Mouse (Mus musculus): ENCODE results near the gene Tpp1. TPM values are rescaled to one million over a fixed set of nuclear protein-coding genes. Genes with fewer than 3 reads are reported as not detected.

Gene Tpp1
- polyA plus RNA-seq (2015; fragmentation: Nextera tagmentation; extraction: Ambion mirVana): 30.2 and 35.2 TPM in 2 replicates

DNA sequence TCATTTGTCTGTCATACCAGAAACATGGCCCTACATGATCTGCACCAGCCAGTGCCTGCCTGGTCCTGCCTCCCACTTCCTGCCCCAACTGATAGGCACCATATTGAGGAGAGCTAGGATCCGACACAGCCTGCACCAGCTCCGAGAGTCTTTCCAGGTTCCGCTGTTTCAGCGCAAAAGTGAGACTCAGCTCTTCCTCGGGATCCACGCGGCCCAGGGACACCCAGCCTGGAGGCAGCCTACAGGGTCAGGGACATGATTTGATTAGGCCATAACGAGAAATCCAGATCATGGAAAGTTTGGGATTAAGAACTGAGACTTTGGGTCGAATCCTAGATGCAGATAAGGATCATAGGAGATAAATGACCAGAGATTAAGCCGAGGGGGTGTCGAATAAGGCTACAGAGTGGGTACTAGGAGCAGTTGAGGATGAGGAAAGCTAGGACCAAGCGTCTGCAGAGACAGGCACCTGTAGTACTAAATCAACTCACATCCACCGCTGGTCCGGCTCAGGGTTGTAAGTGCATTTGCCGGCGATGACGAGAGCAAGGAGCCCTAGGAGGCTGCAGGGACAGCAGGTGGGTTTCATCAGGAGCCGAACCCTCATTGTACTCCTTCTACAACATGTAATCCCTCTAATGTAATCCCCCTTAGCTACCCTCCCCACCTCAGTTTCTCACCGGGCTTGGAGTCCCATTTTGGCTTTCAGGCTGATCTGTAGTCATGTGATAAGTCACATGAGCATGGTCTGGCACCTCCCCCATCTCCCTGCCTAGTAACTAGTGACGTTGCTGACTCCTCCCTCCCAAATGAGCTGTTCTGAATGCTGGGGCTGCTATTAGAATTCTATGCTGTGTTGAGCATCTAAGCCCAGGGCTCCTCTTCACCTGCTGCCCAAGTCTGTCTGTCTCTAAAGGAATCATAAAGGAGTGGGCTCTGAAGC, at the start of gene Tpp1:
Gene Tpp1 (minus strand): TSS at position 745 of the 943 bp plus-strand sequence.
- Histone ChIP-seq H3K4me3 (replicated peaks; ENCODE audit: low read length) (peak within 1 kb of the TSS; percentile 45), H3K36me3 (ENCODE audit: control insufficient read depth, insufficient read depth) (peaks cover 42% of the 10 kb centered on the region), H3K9ac (replicated peaks; ENCODE audit: low read depth, low read length) (peak within 1 kb of the TSS; percentile 60), H3K4me2 (ENCODE audit: low read length) (peak within 1 kb of the TSS; percentile 52), H3K27me3 (replicated peaks; ENCODE audit: control insufficient read depth, insufficient read depth, low read length) (no peaks in the 10 kb centered on the region), H3K4me1 (replicated peaks; ENCODE audit: control insufficient read depth, insufficient read depth, low read length) (peaks cover 10% of the 10 kb centered on the region), H3K27ac (ENCODE audit: low read length) (peak within 1 kb of the TSS; percentile 43), H3K9me3 (ENCODE audit: control insufficient read depth, low read length) (no peaks in the 10 kb centered on the region)
- ATAC-seq: peak; percentile 93
- 17% methylated on average over 20 of the region's 20 CpGs for WGBS

GRCm38 (mm10) chr7:105796972-105797371, 44.9 kb upstream of the Tpp1 start:
- Histone ChIP-seq H3K27me3 (replicated peaks; ENCODE audit: control insufficient read depth, insufficient read depth, low read length) (no peaks in the 10 kb centered on the region), H3K4me3 (replicated peaks; ENCODE audit: low read length) (no peak overlapping the region), H3K9ac (replicated peaks; ENCODE audit: low read depth, low read length) (no peak overlapping the region), H3K4me2 (ENCODE audit: low read length) (no peak overlapping the region), H3K9me3 (ENCODE audit: control insufficient read depth, low read length) (no peaks in the 10 kb centered on the region), H3K4me1 (replicated peaks; ENCODE audit: control insufficient read depth, insufficient read depth, low read length) (no peaks in the 10 kb centered on the region), H3K36me3 (ENCODE audit: control insufficient read depth, insufficient read depth) (no peaks in the 10 kb centered on the region), H3K27ac (ENCODE audit: low read length) (no peak overlapping the region)
- no peak for ATAC-seq
- 88% methylated on average over 3 of the region's 3 CpGs for WGBS

GRCm38 (mm10) chr7:105795759-105796366, 43.8 kb upstream of the Tpp1 start:
- H3K4me3 ChIP-seq (replicated peaks; ENCODE audit: low read length): no peak overlapping the region
- H3K36me3 ChIP-seq (ENCODE audit: control insufficient read depth, insufficient read depth): no peaks in the 10 kb centered on the region
- no peak overlapping the region for H3K9ac ChIP-seq (replicated peaks; ENCODE audit: low read depth, low read length)
- no peak for ATAC-seq
- H3K27ac ChIP-seq (ENCODE audit: low read length): no peak overlapping the region
- H3K4me2 ChIP-seq (ENCODE audit: low read length): no peak overlapping the region
- H3K9me3 ChIP-seq (ENCODE audit: control insufficient read depth, low read length): no peaks in the 10 kb centered on the region
- H3K27me3 ChIP-seq (replicated peaks; ENCODE audit: control insufficient read depth, insufficient read depth, low read length): no peaks in the 10 kb centered on the region
- no peaks in the 10 kb centered on the region for H3K4me1 ChIP-seq (replicated peaks; ENCODE audit: control insufficient read depth, insufficient read depth, low read length)
- whole genome bisulfite sequencing: 19% methylated on average over 7 of the region's 7 CpGs

- no peak for ATAC-seq
- Histone ChIP-seq H3K9me3 (ENCODE audit: control insufficient read depth, low read length) (no peaks in the 10 kb centered on the region), H3K4me3 (replicated peaks; ENCODE audit: low read length) (no peak overlapping the region), H3K36me3 (ENCODE audit: control insufficient read depth, insufficient read depth) (no peaks in the 10 kb centered on the region), H3K27ac (ENCODE audit: low read length) (no peak overlapping the region), H3K4me2 (ENCODE audit: low read length) (no peak overlapping the region), H3K4me1 (replicated peaks; ENCODE audit: control insufficient read depth, insufficient read depth, low read length) (peaks cover under 1% of the 10 kb centered on the region), H3K9ac (replicated peaks; ENCODE audit: low read depth, low read length) (no peak overlapping the region), H3K27me3 (replicated peaks; ENCODE audit: control insufficient read depth, insufficient read depth, low read length) (no peaks in the 10 kb centered on the region)
- WGBS: 74% methylated on average over 7 of the region's 7 CpGs
Measured at GRCm38 (mm10) chr7:105793701-105794100, 41.7 kb upstream of the Tpp1 start.

GRCm38 (mm10) chr7:105791147-105791546, 39.1 kb upstream of the Tpp1 start:
- 77% methylated on average over 1 of the region's 1 CpGs for WGBS
- Histone ChIP-seq H3K4me1 (replicated peaks; ENCODE audit: control insufficient read depth, insufficient read depth, low read length) (peaks cover 12% of the 10 kb centered on the region), H3K9ac (replicated peaks; ENCODE audit: low read depth, low read length) (no peak overlapping the region), H3K27ac (ENCODE audit: low read length) (no peak overlapping the region), H3K4me2 (ENCODE audit: low read length) (no peak overlapping the region), H3K4me3 (replicated peaks; ENCODE audit: low read length) (no peak overlapping the region), H3K27me3 (replicated peaks; ENCODE audit: control insufficient read depth, insufficient read depth, low read length) (no peaks in the 10 kb centered on the region), H3K9me3 (ENCODE audit: control insufficient read depth, low read length) (no peaks in the 10 kb centered on the region), H3K36me3 (ENCODE audit: control insufficient read depth, insufficient read depth) (no peaks in the 10 kb centered on the region)
- no peak for ATAC-seq

DNA sequence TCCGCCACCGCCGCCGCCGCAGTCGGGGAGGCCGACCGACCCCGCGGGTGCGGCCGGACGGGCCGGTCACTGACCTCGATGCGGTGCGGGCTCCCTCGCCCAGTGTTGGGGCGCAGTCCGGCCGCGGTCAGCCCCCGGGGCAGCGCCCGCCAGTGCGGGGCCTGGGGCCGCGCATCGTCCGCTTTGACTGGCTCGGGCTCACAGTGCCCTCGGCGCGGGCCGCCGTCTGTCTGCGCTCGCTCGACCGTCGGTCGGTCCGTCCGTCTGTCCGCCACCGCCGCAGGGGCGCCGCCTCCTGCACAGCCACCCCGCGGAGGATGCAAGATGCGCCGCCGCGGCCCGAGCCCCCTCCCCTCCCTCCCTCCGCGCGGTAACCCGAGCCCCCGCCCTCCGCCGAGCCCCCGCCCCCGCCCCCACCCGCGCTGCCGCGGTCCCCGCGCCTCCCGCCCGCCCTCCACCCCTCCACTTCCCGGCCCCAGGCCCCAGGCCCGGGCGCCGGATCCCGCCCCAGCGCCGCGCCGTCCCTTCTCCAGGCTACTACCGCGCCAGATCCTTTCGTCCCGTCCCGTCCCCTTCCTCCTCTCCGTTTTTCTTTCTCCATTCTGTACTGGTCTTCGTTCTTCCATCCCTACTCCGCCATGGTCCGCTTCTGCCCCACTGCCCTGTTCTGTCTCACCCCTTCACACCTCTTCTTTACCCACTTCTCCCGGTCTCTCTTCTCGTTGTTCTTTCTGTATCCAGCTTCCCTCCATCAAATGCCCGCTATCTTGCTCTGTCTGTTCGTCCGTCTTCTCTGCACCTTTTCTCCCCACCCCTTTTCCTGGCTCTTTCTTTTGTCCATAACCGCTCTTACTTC, 35.5 kb upstream of the Tpp1 start, which contains the start of gene Dchs1:
Gene Dchs1 (minus strand): TSS at position 370 of the 856 bp plus-strand sequence.
- peak within 1 kb of the TSS; percentile 100 for H3K9ac ChIP-seq (replicated peaks; ENCODE audit: low read depth, low read length)
- H3K4me2 ChIP-seq (ENCODE audit: low read length): peak within 1 kb of the TSS; percentile 75
- H3K36me3 ChIP-seq (ENCODE audit: control insufficient read depth, insufficient read depth): 0 out of 2 replicates have a peak, but pooled peaks cover 4% of the 10 kb centered on the region
- H3K27ac ChIP-seq (ENCODE audit: low read length): peak within 1 kb of the TSS; percentile 97
- peak; percentile 70 for ATAC-seq
- peak within 1 kb of the TSS; percentile 87 for H3K4me3 ChIP-seq (replicated peaks; ENCODE audit: low read length)
- under 1% methylated on average over 68 of the region's 97 CpGs for WGBS
- peaks cover 48% of the 10 kb centered on the region for H3K4me1 ChIP-seq (replicated peaks; ENCODE audit: control insufficient read depth, insufficient read depth, low read length)
- H3K27me3 ChIP-seq (replicated peaks; ENCODE audit: control insufficient read depth, insufficient read depth, low read length): no peaks in the 10 kb centered on the region
- H3K9me3 ChIP-seq (ENCODE audit: control insufficient read depth, low read length): no peaks in the 10 kb centered on the region

- peaks cover 48% of the 10 kb centered on the region for H3K4me1 ChIP-seq (replicated peaks; ENCODE audit: control insufficient read depth, insufficient read depth, low read length)
Measured at GRCm38 (mm10) chr7:105786506-105787284, 34.7 kb upstream of the Tpp1 start.

GRCm38 (mm10) chr7:105784556-105784955, 32.5 kb upstream of the Tpp1 start:
- no peak overlapping the region for H3K27ac ChIP-seq (ENCODE audit: low read length)
- no peak for ATAC-seq
- no peaks in the 10 kb centered on the region for H3K9me3 ChIP-seq (ENCODE audit: control insufficient read depth, low read length)
- peaks cover 19% of the 10 kb centered on the region for H3K36me3 ChIP-seq (ENCODE audit: control insufficient read depth, insufficient read depth)
- H3K4me3 ChIP-seq (replicated peaks; ENCODE audit: low read length): peak overlapping the region; percentile 17; the same call in 1 of the 2 replicates
- 16% methylated on average over 4 of the region's 4 CpGs for WGBS
- H3K4me2 ChIP-seq (ENCODE audit: low read length): peak overlapping the region; percentile 75
- no peaks in the 10 kb centered on the region for H3K27me3 ChIP-seq (replicated peaks; ENCODE audit: control insufficient read depth, insufficient read depth, low read length)
- H3K9ac ChIP-seq (replicated peaks; ENCODE audit: low read depth, low read length): peak overlapping the region; percentile 23; the same call in 1 of the 2 replicates
- H3K4me1 ChIP-seq (replicated peaks; ENCODE audit: control insufficient read depth, insufficient read depth, low read length): peaks cover 51% of the 10 kb centered on the region

More at GRCm38 (mm10) chr7:105786506-105787284, 34.7 kb upstream of the Tpp1 start:
- Histone ChIP-seq H3K9ac (replicated peaks; ENCODE audit: low read depth, low read length) (peak overlapping the region; percentile 100), H3K27me3 (replicated peaks; ENCODE audit: control insufficient read depth, insufficient read depth, low read length) (no peaks in the 10 kb centered on the region), H3K4me3 (replicated peaks; ENCODE audit: low read length) (peak overlapping the region; percentile 87), H3K36me3 (ENCODE audit: control insufficient read depth, insufficient read depth) (peaks cover 8% of the 10 kb centered on the region), H3K4me2 (ENCODE audit: low read length) (peak overlapping the region; percentile 75), H3K27ac (ENCODE audit: low read length) (peak overlapping the region; percentile 97), H3K9me3 (ENCODE audit: control insufficient read depth, low read length) (no peaks in the 10 kb centered on the region)
- WGBS: 4% methylated on average over 20 of the region's 20 CpGs
- peak; percentile 80 for ATAC-seq
